Mouse (Mus musculus): ENCODE measurements around the gene Pdzd3.

Gene Pdzd3

DNA sequence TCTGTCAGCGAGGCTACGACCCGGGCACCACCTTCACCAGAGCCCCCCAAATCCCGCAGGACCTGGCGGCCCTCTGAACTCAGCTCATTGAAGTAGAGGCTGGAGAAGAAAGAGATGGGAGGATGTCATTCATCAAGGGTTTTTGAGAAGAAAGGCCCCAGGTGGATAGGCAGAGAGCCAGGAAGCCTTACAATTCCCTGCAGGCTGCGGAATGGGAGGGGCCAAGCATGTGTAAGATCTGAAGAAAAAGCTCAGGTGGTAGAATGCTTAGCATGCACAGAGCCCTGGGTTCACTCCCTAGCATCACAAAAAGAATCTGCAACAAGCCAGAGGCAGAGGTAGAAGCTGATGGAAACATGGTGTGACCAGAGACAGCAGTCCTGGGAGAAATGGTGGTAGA lies 2.2 kb upstream of the Pdzd3 start:
- DNase-seq (ENCODE audit: extremely low read depth, low read depth, low spot score), result no peak

- no peak for DNase-seq (ENCODE audit: extremely low read depth, low read depth, low spot score)
Observed at GRCm38 (mm10) chr9:44250445-44250844, 826 bp downstream of the Pdzd3 start.

GRCm38 (mm10) chr9:44249181-44250146 lies 1.8 kb downstream of the Pdzd3 start:
- DNase-seq (ENCODE audit: extremely low read depth, low read depth, low spot score), result no peak

GRCm38 (mm10) chr9:44247907-44248306 lies 3.4 kb downstream of the Pdzd3 start:
- DNase-seq (ENCODE audit: extremely low read depth, low read depth, low spot score), result no peak

DNA sequence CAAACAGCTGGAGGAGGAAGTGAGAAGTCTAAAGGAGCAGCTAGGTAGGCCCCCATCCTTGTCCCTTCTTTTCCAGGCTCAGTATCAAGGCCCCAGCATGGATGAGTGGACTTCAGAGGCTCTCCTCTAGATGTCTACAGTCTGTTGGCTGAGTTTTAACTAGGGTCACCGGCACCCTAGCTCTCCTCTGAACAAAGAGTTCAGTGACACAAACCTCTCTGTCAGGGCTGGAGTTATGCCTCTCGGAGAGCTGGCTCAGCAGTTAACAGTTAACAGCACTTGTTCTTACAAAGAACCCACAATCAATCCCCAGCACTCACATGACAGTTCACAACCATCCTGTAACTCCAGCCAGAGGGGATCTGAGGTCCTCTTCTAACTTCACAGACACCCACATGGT lies 7.7 kb downstream of the Pdzd3 start:
- no peak for DNase-seq (ENCODE audit: extremely low read depth, low read depth, low spot score)

DNA sequence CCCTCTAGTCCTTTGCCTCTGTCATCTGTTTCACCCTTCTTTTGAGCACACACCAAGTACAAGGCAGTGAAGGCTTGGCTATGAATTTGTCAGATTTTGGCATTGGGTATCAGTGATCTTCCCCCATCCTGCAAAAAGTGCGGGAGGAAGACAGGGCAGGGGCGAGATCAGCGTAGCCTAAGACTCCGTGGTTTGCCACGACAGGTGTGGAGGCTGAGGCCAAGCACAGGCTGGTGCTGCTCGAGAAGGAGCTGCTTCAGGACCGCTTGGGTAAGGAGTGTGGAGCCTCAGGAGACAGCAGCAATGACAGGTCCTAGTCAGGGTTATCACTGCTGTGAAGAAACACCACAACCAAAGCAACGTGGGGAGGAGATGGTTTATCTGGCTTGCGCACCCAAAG lies 9.9 kb downstream of the Pdzd3 start:
- no peak for DNase-seq (ENCODE audit: extremely low read depth, low read depth, low spot score)

GRCm38 (mm10) chr9:44240911-44241310 lies 10.4 kb downstream of the Pdzd3 start:
- DNase-seq (ENCODE audit: extremely low read depth, low read depth, low spot score), result no peak

DNA sequence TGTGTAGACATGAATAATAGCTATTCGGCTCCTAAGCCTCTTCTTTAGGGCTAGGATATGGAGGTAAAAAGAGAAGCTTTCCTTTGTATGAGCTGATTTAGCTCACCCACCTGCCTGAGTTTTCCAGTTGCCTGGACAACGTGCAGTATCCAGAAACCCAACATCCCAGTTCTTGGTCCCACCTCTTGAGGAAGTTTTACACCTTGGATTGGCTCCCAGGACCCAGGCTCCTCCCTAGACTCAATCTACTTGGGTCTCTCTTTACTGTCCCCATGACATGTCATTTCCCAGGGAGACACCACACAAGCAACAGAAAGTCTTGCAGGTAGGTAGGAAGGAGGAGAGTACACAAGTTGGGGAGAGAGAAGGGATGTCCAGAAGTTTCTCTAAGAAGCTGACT lies 10.9 kb downstream of the Pdzd3 start, which contains the start of gene Ccdc153:
TSS of gene Ccdc153 (plus strand) at position 278 of the 400 bp plus-strand sequence.
- DNase-seq (ENCODE audit: extremely low read depth, low read depth, low spot score), result no peak

- no peak for DNase-seq (ENCODE audit: extremely low read depth, low read depth, low spot score)
Observed at GRCm38 (mm10) chr9:44239447-44239846, 11.8 kb downstream of the Pdzd3 start.

DNA sequence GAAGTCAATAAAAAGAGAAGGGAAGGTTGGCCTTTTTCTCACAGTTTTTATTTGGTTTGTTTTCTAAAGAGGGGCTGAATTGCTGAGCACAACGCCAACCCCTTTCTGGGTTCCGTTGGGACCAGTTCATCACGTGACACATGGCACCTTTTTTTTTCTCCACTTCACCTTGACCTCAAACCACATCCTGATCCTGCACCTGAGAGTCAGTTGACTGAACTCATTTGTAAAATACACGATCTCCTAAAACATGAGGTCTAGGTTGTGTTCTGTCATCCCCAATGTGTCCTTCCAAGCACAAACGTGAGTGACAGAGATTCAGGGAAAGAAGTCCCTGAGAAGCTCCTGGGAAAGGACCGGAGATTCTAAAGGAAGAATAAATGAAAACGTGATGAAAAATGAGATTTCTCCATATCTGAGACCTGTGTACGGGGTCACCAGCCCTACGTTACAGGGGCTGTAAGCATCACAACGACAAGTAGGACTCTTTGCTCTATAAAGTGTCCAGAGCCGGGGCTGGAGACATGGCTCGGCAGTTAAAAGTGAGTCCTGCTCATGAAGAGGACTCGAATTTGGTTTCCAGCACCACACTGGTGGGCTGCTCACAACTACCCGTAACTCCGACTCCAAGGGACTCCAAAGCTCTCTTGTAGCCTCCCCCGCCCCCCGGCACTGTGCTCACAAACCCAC lies 12.6 kb downstream of the Pdzd3 start:
- DNase-seq (ENCODE audit: extremely low read depth, low read depth, low spot score), result no peak

DNA sequence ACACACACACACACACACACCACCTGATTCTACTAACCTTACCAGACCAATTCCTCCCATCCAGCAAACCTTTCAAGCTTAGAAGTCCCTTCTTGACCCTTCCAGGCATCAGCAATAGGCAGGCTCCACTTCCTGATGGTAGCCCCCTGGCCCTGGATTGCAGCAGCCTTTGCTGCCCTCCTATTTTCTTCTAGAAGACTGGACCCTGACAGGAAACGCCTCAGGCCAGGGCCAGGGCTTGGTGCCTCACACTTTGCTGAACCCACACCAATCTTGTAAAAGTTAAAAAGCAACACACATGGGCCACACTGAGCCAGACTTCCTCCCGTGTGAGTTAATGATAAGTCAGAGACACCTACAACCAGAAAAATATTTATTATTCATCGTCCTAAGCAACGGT lies 14.1 kb downstream of the Pdzd3 start:
- DNase-seq (ENCODE audit: extremely low read depth, low read depth, low spot score), result no peak

GRCm38 (mm10) chr9:44236601-44237000 lies 14.7 kb downstream of the Pdzd3 start:
- no peak for DNase-seq (ENCODE audit: extremely low read depth, low read depth, low spot score)

- DNase-seq (ENCODE audit: extremely low read depth, low read depth, low spot score), result no peak
Observed at GRCm38 (mm10) chr9:44234479-44235427, 16.5 kb downstream of the Pdzd3 start.

GRCm38 (mm10) chr9:44233802-44234478 lies 17.3 kb downstream of the Pdzd3 start, which contains the start of gene Cbl:
TSS of gene Cbl (minus strand) at chr9:44234049.
- peak; percentile 66 for DNase-seq (ENCODE audit: extremely low read depth, low read depth, low spot score)

GRCm38 (mm10) chr9:44233021-44233801 lies 18.1 kb downstream of the Pdzd3 start:
- DNase-seq (ENCODE audit: extremely low read depth, low read depth, low spot score), result no peak

GRCm38 (mm10) chr9:44231609-44232008 lies 19.7 kb downstream of the Pdzd3 start:
- peak; percentile 73 for DNase-seq (ENCODE audit: extremely low read depth, low read depth, low spot score)

GRCm38 (mm10) chr9:44225993-44226392 lies 25.3 kb downstream of the Pdzd3 start:
- no peak for DNase-seq (ENCODE audit: extremely low read depth, low read depth, low spot score)

- no peak for DNase-seq (ENCODE audit: extremely low read depth, low read depth, low spot score)
Observed at GRCm38 (mm10) chr9:44213538-44213937, 37.7 kb downstream of the Pdzd3 start.

DNA sequence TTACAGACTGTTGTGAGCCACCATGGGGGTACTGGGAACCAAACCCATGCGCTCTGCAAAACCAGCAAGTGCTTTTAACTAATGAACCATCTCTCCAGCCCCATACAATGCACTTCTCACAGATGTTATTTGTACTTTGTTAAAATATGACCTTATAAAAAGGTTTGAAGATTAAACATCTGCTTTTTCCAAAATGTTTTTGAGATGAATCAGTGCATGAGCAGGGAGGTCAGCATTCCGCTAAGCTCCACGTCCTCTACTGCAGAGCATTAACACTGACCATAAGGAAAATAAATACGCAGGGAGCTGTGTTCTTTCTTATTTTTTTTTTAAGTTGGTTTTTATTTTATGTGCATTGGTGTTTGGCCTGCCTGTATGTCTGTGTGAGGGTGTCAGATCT lies 38.9 kb downstream of the Pdzd3 start:
- no peak for DNase-seq (ENCODE audit: extremely low read depth, low read depth, low spot score)

Measured in fat pad, adult 2 months (tissue).